Mouse (Mus musculus) liver, embryonic 16.5 days (tissue): ENCODE data around the gene Tjp3. TPM values are rescaled to one million over a fixed set of nuclear protein-coding genes. Genes with fewer than 3 reads are reported as not detected.

ENCODE experiments used
- ATAC-seq: fragments of 200-750 bp; cut with Nextera tagmentation; 2 replicates; pipeline ENCODE4 v1.8.0; 2017; ENCODE audit warnings: low read depth, mild to moderate bottlenecking, moderate number of reproducible peaks, moderate library complexity
- H3K27ac ChIP-seq: fragments of 300-500 bp; sonication (generic); 2 replicates; pipeline ENCODE4 v1.5.1; 2014; ENCODE audit warnings: mild to moderate bottlenecking, low read length
- H3K27me3 ChIP-seq: fragments of 300-500 bp; sonication (generic); 2 replicates; pipeline ENCODE4 v1.6.1; 2014; ENCODE audit warnings: low read depth, low read length, mixed read lengths; ENCODE audit not compliant: control insufficient read depth, insufficient read depth
- H3K36me3 ChIP-seq: fragments of 300-500 bp; sonication (generic); 2 replicates; pipeline ENCODE4 v1.6.1; 2014; ENCODE audit warnings: mild to moderate bottlenecking; ENCODE audit not compliant: control insufficient read depth, insufficient read depth
- H3K4me1 ChIP-seq: fragments of 300-500 bp; sonication (generic); 2 replicates; pipeline ENCODE4 v1.6.1; 2014; ENCODE audit warnings: low read depth, low read length, mixed read lengths; ENCODE audit not compliant: control insufficient read depth
- H3K4me2 ChIP-seq: fragments of 300-500 bp; sonication (generic); 2 replicates; pipeline ENCODE4 v1.6.1; 2014; ENCODE audit warnings: low read depth, low read length, mixed read lengths
- H3K4me3 ChIP-seq: fragments of 300-500 bp; sonication (generic); 2 replicates; pipeline ENCODE4 v1.5.1; 2014; ENCODE audit warnings: low read depth, mild to moderate bottlenecking, low read length
- H3K9ac ChIP-seq: fragments of 300-500 bp; sonication (generic); 2 replicates; pipeline ENCODE4 v1.6.1; 2014; ENCODE audit warnings: low read depth, low read length
- H3K9me3 ChIP-seq: fragments of 300-500 bp; sonication (generic); replicated peaks from 2 replicates; pipeline ENCODE4 v1.6.1; 2016; ENCODE audit warnings: low read length; ENCODE audit not compliant: control insufficient read depth
- WGBS: fragments of 180-500 bp; shearing (Covaris S2); extraction: QIAGEN DNeasy Blood & Tissue Kit; methylation state at CpG from one replicate; pipeline ENCODE4 v1.1.7; 2014; ENCODE audit not compliant: insufficient replicate concordance; 5-methylcytosine and 5-hydroxymethylcytosine counted together
- polyA plus RNA-seq: library from polyadenylated mRNA; unstranded; fragments of >200 nt; fragmentation: Nextera tagmentation; extraction: Ambion mirVana; gene quantifications from 2 replicates; pipeline ENCODE4 v1.2.1, GENCODE M21; 2015

The Tjp3 gene
- polyA plus RNA-seq, 1 experiment from 2014 or later = 1.4 TPM

DNA sequence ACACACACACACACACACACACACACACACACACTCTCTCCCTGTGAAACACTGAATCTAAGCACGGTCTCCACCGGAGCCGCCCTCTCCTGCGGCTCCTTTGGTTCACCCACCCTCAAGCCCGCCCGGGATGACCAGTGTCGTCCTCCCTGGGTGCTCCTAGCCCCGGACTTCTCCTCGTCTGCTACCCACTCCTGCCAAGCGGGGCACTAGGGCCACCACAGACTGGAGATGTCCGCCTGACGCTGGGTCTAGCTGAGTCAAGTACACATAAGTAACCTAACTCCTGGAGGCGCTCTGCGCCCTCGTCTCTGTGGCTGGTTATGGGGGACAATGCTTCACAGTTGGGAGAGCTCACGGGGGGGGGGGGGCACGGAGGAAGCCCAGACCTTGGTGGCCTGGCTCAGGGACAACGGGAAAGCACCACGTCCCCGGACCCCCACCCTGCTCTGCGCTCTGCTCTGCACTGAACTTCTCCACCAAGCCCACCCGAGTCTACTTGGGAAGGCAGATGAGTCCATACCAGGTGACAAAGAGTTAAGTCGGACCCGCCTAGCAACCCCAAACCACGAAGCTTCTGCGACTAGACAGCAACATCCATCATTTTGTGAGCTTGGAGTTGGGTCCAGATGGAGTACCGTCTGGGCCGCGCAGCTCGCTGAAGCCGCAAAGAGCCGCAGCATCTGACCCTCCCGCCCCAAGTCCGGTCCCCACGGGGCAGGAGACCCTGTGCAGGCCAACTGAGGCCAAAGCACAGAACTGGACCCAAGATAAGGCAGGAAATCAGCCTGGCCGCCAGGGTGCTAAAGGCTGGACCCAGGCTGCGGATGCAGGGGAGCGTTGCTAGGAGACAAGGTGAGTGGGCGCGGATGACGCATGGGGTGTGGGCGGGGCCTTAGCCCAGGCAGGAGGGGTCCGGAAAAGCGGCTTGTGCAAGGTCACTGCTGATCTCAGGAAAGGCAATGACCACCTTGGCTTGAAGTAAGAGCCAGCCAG, 38.7 kb downstream of the Tjp3 start, which contains the start of gene Matk:
TSS of gene Matk (plus strand) at position 512 of the 996 bp plus-strand sequence.
- Histone ChIP-seq H3K9me3 (no peaks in the 10 kb centered on the region), H3K4me3 (no peak within 1 kb of the TSS), H3K27me3 (peaks cover 47% of the 10 kb centered on the region), H3K4me2 (no peak within 1 kb of the TSS), H3K27ac (no peak within 1 kb of the TSS), H3K9ac (no peak within 1 kb of the TSS), H3K36me3 (no peaks in the 10 kb centered on the region), H3K4me1 (peaks cover 5% of the 10 kb centered on the region)
- WGBS = 13% methylated on average over 44 of the region's 44 CpGs
- ATAC-seq = no peak

DNA sequence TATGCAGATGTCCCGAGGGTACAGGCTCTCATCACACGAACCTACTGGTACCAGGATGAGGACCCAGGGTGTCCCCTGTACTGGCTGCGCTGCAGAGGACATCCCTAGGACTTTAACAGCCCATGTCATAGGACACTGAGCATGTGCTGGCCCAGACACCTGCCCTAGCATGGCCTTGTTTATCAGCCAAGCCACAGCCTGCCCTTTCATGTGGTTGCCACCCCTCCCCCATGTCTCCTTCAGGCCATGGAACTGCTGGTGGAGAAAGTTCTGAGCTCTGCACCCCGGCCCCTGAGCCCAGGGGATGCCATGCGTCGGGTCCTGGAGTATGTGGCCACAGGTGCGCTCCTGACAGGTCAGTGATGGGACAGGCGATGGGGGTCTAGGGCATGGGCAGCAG, 41.9 kb downstream of the Tjp3 start:
- 0 out of 2 replicates have a peak, but pooled peaks have one; percentile 6 for ATAC-seq
- Histone ChIP-seq H3K4me2 (no peak overlapping the region), H3K9me3 (no peaks in the 10 kb centered on the region), H3K4me1 (no peaks in the 10 kb centered on the region; the same call in 1 of the 2 replicates), H3K4me3 (no peak overlapping the region), H3K27ac (no peak overlapping the region), H3K36me3 (no peaks in the 10 kb centered on the region), H3K27me3 (peaks cover 24% of the 10 kb centered on the region), H3K9ac (no peak overlapping the region)
- 65% methylated on average over 8 of the region's 8 CpGs for WGBS

DNA sequence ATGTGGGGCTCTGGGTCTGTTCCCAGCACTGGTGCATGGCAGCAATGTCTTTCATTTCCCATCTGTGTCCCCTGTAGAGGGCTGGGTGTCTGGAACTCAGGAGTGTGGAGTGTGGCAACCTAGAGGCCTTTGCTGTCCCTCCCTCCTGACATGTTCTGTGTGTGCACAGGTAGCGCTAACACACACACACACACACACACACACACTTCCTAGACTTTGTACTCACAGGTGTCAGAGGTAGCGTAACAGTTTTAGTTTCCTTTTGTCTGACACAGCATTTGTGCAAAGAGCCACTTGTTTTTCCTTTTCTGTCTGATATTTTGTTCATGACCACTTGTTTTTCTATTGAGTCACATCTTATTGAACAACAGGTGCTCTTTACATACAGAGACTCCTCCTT, 43.6 kb downstream of the Tjp3 start:
- 73% methylated on average over 2 of the region's 2 CpGs for WGBS
- no peak for ATAC-seq

DNA sequence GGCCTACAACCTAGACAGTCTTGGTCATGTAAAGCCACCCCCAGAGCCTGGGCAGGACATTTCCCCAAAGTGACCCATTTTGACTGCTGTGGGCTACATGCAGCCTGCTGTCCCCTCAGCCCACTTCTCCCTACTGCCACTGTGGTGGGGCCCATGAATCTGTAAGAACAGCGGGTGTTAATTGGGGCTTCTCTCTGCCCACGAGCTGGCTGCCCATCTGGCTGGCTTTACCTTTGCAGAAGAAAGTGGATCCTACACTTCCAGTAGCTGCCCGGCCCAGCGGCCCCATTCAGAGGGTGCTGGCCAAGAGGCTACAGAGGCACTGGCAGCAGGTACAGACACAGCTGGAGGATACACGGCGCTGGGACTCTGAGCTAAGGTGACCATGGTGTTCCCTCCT, 46.2 kb downstream of the Tjp3 start:
- no peak overlapping the region for H3K4me3 ChIP-seq
- H3K36me3 ChIP-seq = no peaks in the 10 kb centered on the region
- peaks cover 28% of the 10 kb centered on the region for H3K27me3 ChIP-seq
- no peak overlapping the region for H3K4me2 ChIP-seq
- no peak overlapping the region for H3K27ac ChIP-seq
- H3K4me1 ChIP-seq = no peaks in the 10 kb centered on the region; the same call in 1 of the 2 replicates
- 73% methylated on average over 6 of the region's 6 CpGs for WGBS
- no peaks in the 10 kb centered on the region for H3K9me3 ChIP-seq
- no peak for ATAC-seq
- H3K9ac ChIP-seq = no peak overlapping the region

More for the DNA sequence above, 43.6 kb downstream of the Tjp3 start:
- Histone ChIP-seq H3K4me1 (no peaks in the 10 kb centered on the region; the same call in 1 of the 2 replicates), H3K4me2 (no peak overlapping the region), H3K36me3 (no peaks in the 10 kb centered on the region), H3K4me3 (no peak overlapping the region), H3K9me3 (no peaks in the 10 kb centered on the region), H3K9ac (no peak overlapping the region), H3K27me3 (peaks cover 24% of the 10 kb centered on the region), H3K27ac (no peak overlapping the region)

DNA sequence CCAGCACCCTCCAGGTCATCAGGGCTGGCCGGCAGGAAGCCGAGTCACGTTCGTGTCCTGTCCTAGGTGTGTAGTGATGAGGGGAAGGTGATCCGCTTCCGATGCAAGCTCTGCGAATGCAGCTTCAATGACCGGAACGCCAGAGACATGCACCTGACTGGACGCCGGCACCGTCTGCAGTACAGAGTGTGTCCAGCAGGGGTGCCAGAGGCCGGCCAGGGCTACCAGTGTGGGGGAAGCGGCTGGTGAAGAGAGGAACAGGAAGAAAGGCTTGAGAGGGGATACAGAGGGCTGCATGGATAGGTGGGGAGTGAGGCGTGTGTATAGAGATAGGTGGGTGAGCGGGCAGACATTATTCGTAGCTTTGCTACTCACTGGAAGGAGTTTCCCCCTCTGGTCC, 46.8 kb downstream of the Tjp3 start:
- no peaks in the 10 kb centered on the region for H3K9me3 ChIP-seq
- ATAC-seq = peak; percentile 27; the same call in 1 of the 2 replicates
- peaks cover 34% of the 10 kb centered on the region for H3K27me3 ChIP-seq
- no peak overlapping the region for H3K27ac ChIP-seq
- no peak overlapping the region for H3K9ac ChIP-seq
- no peaks in the 10 kb centered on the region for H3K36me3 ChIP-seq
- 4% methylated on average over 17 of the region's 17 CpGs for WGBS
- H3K4me1 ChIP-seq = no peaks in the 10 kb centered on the region; the same call in 1 of the 2 replicates
- no peak overlapping the region for H3K4me3 ChIP-seq
- H3K4me2 ChIP-seq = no peak overlapping the region

DNA sequence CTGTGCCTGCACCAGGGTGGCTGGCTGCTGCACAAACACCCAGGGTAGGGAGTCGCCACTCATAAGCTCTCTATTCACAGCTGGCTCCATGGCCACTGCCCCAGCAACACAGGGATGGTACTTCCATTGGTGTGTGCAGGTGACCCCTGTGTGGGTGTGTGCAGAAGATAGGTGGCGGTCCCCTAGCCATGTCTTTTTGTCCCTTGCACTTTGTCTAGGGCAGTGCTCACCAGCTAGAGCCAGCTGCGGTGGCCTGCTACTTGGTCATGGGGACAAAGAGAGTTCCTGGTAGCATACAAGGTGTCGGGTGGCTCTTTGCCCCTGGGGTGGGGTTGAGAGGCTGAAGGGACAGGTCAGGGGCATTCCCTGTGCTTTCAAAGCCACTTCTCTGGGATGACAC, 47.2 kb downstream of the Tjp3 start:
- H3K4me3 ChIP-seq = no peak overlapping the region
- no peak for ATAC-seq
- H3K36me3 ChIP-seq = no peaks in the 10 kb centered on the region
- 68% methylated on average over 4 of the region's 4 CpGs for WGBS
- H3K4me2 ChIP-seq = no peak overlapping the region
- H3K27ac ChIP-seq = no peak overlapping the region
- no peaks in the 10 kb centered on the region for H3K9me3 ChIP-seq
- H3K9ac ChIP-seq = no peak overlapping the region
- no peaks in the 10 kb centered on the region; the same call in 1 of the 2 replicates for H3K4me1 ChIP-seq
- peaks cover 39% of the 10 kb centered on the region for H3K27me3 ChIP-seq

DNA sequence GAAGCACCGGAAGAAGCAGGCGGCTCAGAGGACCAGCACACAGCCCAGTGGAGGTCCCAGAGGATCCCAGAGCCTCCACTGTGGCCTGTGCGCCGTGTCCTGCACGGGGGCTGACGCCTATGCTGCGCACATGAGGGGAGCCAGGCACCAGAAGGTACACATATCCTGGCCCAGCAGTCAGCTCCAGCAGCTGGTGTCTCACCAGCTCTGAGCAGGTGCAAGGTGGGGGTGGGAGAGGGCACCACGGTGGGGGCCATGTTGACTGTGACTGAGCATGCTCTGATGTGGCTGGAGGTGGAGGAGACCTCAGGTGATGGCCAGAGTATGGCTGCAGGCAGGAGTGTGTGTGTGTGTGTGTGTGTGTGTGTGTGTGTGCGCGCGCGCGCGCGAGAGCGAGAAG, 49.4 kb downstream of the Tjp3 start:
- no peaks in the 10 kb centered on the region; the same call in 1 of the 2 replicates for H3K4me1 ChIP-seq
- H3K27me3 ChIP-seq = peaks cover 51% of the 10 kb centered on the region
- no peak overlapping the region for H3K27ac ChIP-seq
- no peak overlapping the region for H3K4me3 ChIP-seq
- no peak for ATAC-seq
- H3K9ac ChIP-seq = no peak overlapping the region
- no peak overlapping the region for H3K4me2 ChIP-seq
- no peaks in the 10 kb centered on the region for H3K9me3 ChIP-seq
- no peaks in the 10 kb centered on the region for H3K36me3 ChIP-seq
- WGBS = 72% methylated on average over 16 of the region's 16 CpGs

DNA sequence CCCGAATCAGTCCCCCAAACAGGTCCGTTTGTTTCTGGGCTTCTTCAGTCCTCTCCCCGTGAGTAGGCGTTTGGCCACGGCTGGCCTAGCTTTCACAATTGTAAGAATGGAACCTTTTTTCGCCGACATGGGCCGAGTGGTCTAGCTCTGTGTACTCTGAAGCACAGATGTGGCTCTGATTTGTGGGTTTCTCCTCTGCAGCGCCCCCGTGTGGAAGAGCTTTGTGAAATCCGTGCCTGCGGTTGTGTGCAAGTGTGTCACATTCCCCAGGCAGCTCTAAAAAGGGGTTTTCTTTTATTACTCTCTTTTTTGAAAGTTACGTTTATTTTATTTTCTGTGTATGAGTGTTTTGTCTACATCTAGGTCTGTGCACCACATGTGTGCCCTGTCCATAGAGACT, 50.5 kb downstream of the Tjp3 start:
- 18% methylated on average over 13 of the region's 13 CpGs for WGBS
- no peak overlapping the region for H3K27ac ChIP-seq
- H3K9ac ChIP-seq = no peak overlapping the region
- no peak for ATAC-seq
- no peaks in the 10 kb centered on the region for H3K9me3 ChIP-seq
- no peaks in the 10 kb centered on the region for H3K36me3 ChIP-seq
- no peaks in the 10 kb centered on the region; the same call in 1 of the 2 replicates for H3K4me1 ChIP-seq
- H3K27me3 ChIP-seq = peaks cover 53% of the 10 kb centered on the region
- H3K4me3 ChIP-seq = no peak overlapping the region
- H3K4me2 ChIP-seq = no peak overlapping the region

DNA sequence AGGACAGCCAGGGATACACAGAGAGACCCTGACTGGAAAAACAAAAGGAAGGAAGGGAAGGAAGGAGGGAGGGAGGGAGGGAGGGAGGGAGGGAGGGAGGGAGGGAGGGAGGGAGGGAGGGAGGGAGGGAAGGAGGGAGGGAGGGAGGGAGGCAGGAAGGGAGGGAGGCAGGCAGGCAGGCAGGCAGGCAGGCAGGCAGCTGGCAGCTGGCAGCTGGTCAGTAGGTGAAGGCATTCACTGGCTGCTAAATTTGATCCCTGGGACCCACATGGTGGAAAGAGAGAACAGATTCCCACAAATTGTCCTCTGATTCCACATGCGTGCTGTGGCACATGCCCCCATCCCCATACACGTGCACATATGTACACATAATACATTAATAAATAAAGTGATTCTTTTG, 52.8 kb downstream of the Tjp3 start:
- H3K9me3 ChIP-seq = no peaks in the 10 kb centered on the region
- H3K4me2 ChIP-seq = no peak overlapping the region
- no peaks in the 10 kb centered on the region for H3K36me3 ChIP-seq
- 57% methylated on average over 2 of the region's 2 CpGs for WGBS
- H3K4me3 ChIP-seq = no peak overlapping the region
- H3K4me1 ChIP-seq = peaks cover under 1% of the 10 kb centered on the region; the same call in 1 of the 2 replicates
- H3K27ac ChIP-seq = no peak overlapping the region
- H3K9ac ChIP-seq = no peak overlapping the region
- no peak for ATAC-seq
- H3K27me3 ChIP-seq = peaks cover 46% of the 10 kb centered on the region
